Mouse (Mus musculus) liver, postnatal 0 days (tissue): ENCODE results near the gene Nectin1. TPM values are rescaled to one million over a fixed set of nuclear protein-coding genes. Genes with fewer than 3 reads are reported as not detected.

Experiments used
- ATAC-seq: fragments of 200-750 bp; cut with Nextera tagmentation; 2 replicates; pipeline ENCODE4 v1.8.0; 2017; ENCODE audit warnings: mild to moderate bottlenecking, moderate library complexity
- DNase-seq: peaks from one replicate; pipeline ENCODE4 v3.0.0-alpha.2; 2016
- H3K27ac ChIP-seq: fragments of 300-500 bp; sonication (generic); 2 replicates; pipeline ENCODE4 v1.5.1; 2014; ENCODE audit warnings: antibody characterized with exemption, moderate library complexity, mild to moderate bottlenecking, low read depth
- H3K27me3 ChIP-seq: fragments of 300-500 bp; sonication (generic); 2 replicates; pipeline ENCODE4 v1.6.1; 2014; ENCODE audit warnings: low read length, control low read depth, mixed read lengths; ENCODE audit not compliant: insufficient read depth
- H3K36me3 ChIP-seq: fragments of 300-500 bp; sonication (generic); replicated peaks from 2 replicates; pipeline ENCODE4 v1.6.1; 2014; ENCODE audit warnings: mild to moderate bottlenecking, control low read depth, low read length, moderate library complexity, mixed read lengths; ENCODE audit not compliant: insufficient read depth
- H3K4me1 ChIP-seq: fragments of 300-500 bp; sonication (generic); 2 replicates; pipeline ENCODE4 v1.6.1; 2014; ENCODE audit warnings: antibody characterized with exemption, mild to moderate bottlenecking, control low read depth; ENCODE audit not compliant: insufficient read depth
- H3K4me2 ChIP-seq: fragments of 300-500 bp; sonication (generic); 2 replicates; pipeline ENCODE4 v1.6.1; 2014; ENCODE audit warnings: low read depth, mild to moderate bottlenecking, low read length, moderate library complexity, mixed read lengths
- H3K4me3 ChIP-seq: fragments of 300-500 bp; sonication (generic); 2 replicates; pipeline ENCODE4 v1.5.1; 2014; ENCODE audit warnings: low read depth, low read length
- H3K9ac ChIP-seq: fragments of 300-500 bp; sonication (generic); replicated peaks from 2 replicates; pipeline ENCODE4 v1.6.1; 2014; ENCODE audit warnings: mild to moderate bottlenecking, moderate library complexity
- H3K9me3 ChIP-seq: fragments of 300-500 bp; sonication (generic); 2 replicates; pipeline ENCODE4 v1.6.1; 2016; ENCODE audit warnings: mild to moderate bottlenecking, control low read depth, low read length, mixed read lengths
- CTCF ChIP-seq: sonication (generic); IDR thresholded peaks from 2 replicates; pipeline ENCODE4 v1.5.1; 2016; ENCODE audit warnings: antibody characterized with exemption, low read depth
- EP300 ChIP-seq: IDR thresholded peaks from 2 replicates; pipeline ENCODE4 v1.6.1; 2016; ENCODE audit warnings: antibody characterized with exemption, low read depth, mild to moderate bottlenecking
- WGBS: fragments of 180-500 bp; shearing (Covaris S2); extraction: QIAGEN DNeasy Blood & Tissue Kit; methylation state at CpG from one replicate; pipeline ENCODE4 v1.1.7; 2014; ENCODE audit not compliant: insufficient replicate concordance; 5-methylcytosine and 5-hydroxymethylcytosine counted together
- polyA plus RNA-seq: library from polyadenylated mRNA; unstranded; fragments of >200 nt; fragmentation: Nextera tagmentation; extraction: Ambion mirVana; gene quantifications from 2 replicates; pipeline ENCODE4 v1.2.1, GENCODE M21; 2015

The Nectin1 gene
- polyA plus RNA-seq, 1 experiment from 2014 or later, result 4.0 TPM

GRCm38 (mm10) chr9:43750053-43750452, 6.3 kb downstream of the Nectin1 start:
- Histone ChIP-seq H3K4me1 (peaks cover 6% of the 10 kb centered on the region), H3K9ac (no peak overlapping the region), H3K27me3 (peaks cover 15% of the 10 kb centered on the region), H3K27ac (no peak overlapping the region), H3K36me3 (no peaks in the 10 kb centered on the region), H3K9me3 (no peaks in the 10 kb centered on the region), H3K4me3 (no peak overlapping the region), H3K4me2 (no peak overlapping the region)
- DNase-seq (no peak), ATAC-seq (no peak)
- WGBS, result 83% methylated on average over 9 of the region's 9 CpGs
- no peak for TF ChIP-seq CTCF
- TF ChIP-seq EP300, result no peak

GRCm38 (mm10) chr9:43751111-43751510, 7.3 kb downstream of the Nectin1 start:
- DNase-seq (no peak), ATAC-seq (no peak)
- peaks cover 5% of the 10 kb centered on the region for H3K27me3 ChIP-seq
- no peaks in the 10 kb centered on the region for H3K9me3 ChIP-seq
- H3K27ac ChIP-seq, result no peak overlapping the region
- no peaks in the 10 kb centered on the region for H3K36me3 ChIP-seq
- 77% methylated on average over 8 of the region's 8 CpGs for WGBS
- TF ChIP-seq CTCF (no peak), EP300 (no peak)
- peaks cover 12% of the 10 kb centered on the region for H3K4me1 ChIP-seq
- H3K9ac ChIP-seq, result no peak overlapping the region
- no peak overlapping the region for H3K4me3 ChIP-seq
- no peak overlapping the region for H3K4me2 ChIP-seq

GRCm38 (mm10) chr9:43753481-43753880, 9.7 kb downstream of the Nectin1 start:
- DNase-seq (no peak), ATAC-seq (no peak)
- Histone ChIP-seq H3K4me2 (no peak overlapping the region), H3K4me3 (no peak overlapping the region), H3K4me1 (peaks cover 22% of the 10 kb centered on the region), H3K27me3 (no peaks in the 10 kb centered on the region), H3K9me3 (no peaks in the 10 kb centered on the region), H3K9ac (no peak overlapping the region), H3K36me3 (no peaks in the 10 kb centered on the region), H3K27ac (peak overlapping the region; percentile 74)
- TF ChIP-seq EP300 (no peak), CTCF (no peak)
- WGBS, result 59% methylated on average over 6 of the region's 6 CpGs

GRCm38 (mm10) chr9:43754083-43754482, 10.3 kb downstream of the Nectin1 start:
- ATAC-seq (peak; percentile 19; the same call in 1 of the 2 replicates), DNase-seq (no peak)
- peak overlapping the region; percentile 74 for H3K27ac ChIP-seq

DNA sequence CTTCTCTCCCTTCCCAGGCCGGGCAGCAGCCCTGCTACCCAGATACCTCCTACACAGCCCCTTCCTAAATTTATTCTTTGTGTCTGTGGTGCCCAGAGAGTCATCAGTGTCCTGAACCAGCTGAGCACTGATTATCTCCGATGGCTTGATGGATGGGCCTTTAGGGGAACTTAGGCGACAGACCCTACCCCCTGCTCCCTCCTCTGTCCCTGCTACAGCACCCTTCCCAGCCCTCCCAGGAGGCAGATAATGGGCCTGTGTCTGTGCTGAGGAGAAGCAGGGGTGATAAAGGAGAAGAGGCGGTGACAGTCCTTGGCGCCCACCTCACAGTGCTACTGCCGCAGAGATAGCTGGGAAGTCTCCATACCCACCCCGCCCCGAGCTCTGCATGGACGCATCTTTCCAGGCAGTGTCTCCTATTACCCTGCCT, 11.0 kb downstream of the Nectin1 start:
- TF ChIP-seq EP300, result no peak
- TF ChIP-seq CTCF, result no peak
- H3K9ac ChIP-seq, result no peak overlapping the region
- H3K4me1 ChIP-seq, result peaks cover 25% of the 10 kb centered on the region
- H3K4me3 ChIP-seq, result no peak overlapping the region
- peak overlapping the region; percentile 94 for H3K27ac ChIP-seq
- 69% methylated on average over 9 of the region's 9 CpGs for WGBS
- H3K9me3 ChIP-seq, result no peaks in the 10 kb centered on the region
- no peaks in the 10 kb centered on the region for H3K27me3 ChIP-seq
- H3K36me3 ChIP-seq, result no peaks in the 10 kb centered on the region
- DNase-seq, result no peak
- no peak overlapping the region for H3K4me2 ChIP-seq
- ATAC-seq, result no peak

More at GRCm38 (mm10) chr9:43754083-43754482, 10.3 kb downstream of the Nectin1 start:
- no peaks in the 10 kb centered on the region for H3K36me3 ChIP-seq
- TF ChIP-seq CTCF, result no peak
- TF ChIP-seq EP300, result no peak
- 51% methylated on average over 5 of the region's 5 CpGs for WGBS
- peaks cover 25% of the 10 kb centered on the region for H3K4me1 ChIP-seq
- no peaks in the 10 kb centered on the region for H3K9me3 ChIP-seq
- H3K27me3 ChIP-seq, result no peaks in the 10 kb centered on the region
- no peak overlapping the region for H3K9ac ChIP-seq
- H3K4me2 ChIP-seq, result no peak overlapping the region
- H3K4me3 ChIP-seq, result no peak overlapping the region

DNA sequence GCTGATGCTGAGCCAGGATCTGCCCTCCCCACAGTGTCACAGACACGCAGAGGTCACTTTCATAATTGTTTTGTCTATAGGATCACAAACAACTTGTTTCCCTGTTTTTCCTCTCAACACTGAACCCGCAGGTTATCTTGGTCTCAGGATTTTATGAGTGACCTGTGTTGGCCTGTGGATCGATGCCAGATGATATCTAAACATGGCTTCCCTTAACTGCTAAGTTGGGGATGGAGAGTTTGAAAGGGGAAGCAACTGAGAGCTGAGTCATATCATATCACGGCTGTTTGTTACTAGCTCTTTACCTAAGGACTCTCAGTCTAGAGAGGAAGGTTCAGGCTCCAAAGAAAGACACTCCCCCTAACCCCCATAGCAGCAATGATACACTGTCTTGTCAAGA, 11.7 kb downstream of the Nectin1 start:
- ATAC-seq (peak; percentile 22; the same call in 1 of the 2 replicates), DNase-seq (no peak)
- peaks cover 25% of the 10 kb centered on the region for H3K4me1 ChIP-seq
- H3K9ac ChIP-seq, result no peak overlapping the region
- H3K4me2 ChIP-seq, result peak overlapping the region; percentile 26; the same call in 1 of the 2 replicates
- WGBS, result 28% methylated on average over 4 of the region's 4 CpGs
- H3K36me3 ChIP-seq, result no peaks in the 10 kb centered on the region
- H3K9me3 ChIP-seq, result no peaks in the 10 kb centered on the region
- H3K27me3 ChIP-seq, result no peaks in the 10 kb centered on the region
- H3K4me3 ChIP-seq, result no peak overlapping the region
- no peak for TF ChIP-seq EP300
- no peak for TF ChIP-seq CTCF
- peak overlapping the region; percentile 94 for H3K27ac ChIP-seq

- peak overlapping the region; percentile 94 for H3K27ac ChIP-seq
- no peaks in the 10 kb centered on the region for H3K36me3 ChIP-seq
- no peak overlapping the region for H3K4me3 ChIP-seq
- peak overlapping the region; percentile 26; the same call in 1 of the 2 replicates for H3K4me2 ChIP-seq
- TF ChIP-seq CTCF (no peak), EP300 (peak; percentile 74)
- peaks cover 25% of the 10 kb centered on the region for H3K4me1 ChIP-seq
- no peaks in the 10 kb centered on the region for H3K27me3 ChIP-seq
- H3K9ac ChIP-seq, result no peak overlapping the region
- DNase-seq (peak; percentile 49), ATAC-seq (peak; percentile 83)
- H3K9me3 ChIP-seq, result no peaks in the 10 kb centered on the region
- 74% methylated on average over 2 of the region's 2 CpGs for WGBS
Measured at GRCm38 (mm10) chr9:43755928-43756327, 12.1 kb downstream of the Nectin1 start.
